Mouse (Mus musculus) G1E (cell line): Measurements from ENCODE around the gene Atad3a. TPM values are rescaled to one million over a fixed set of nuclear protein-coding genes. Genes with fewer than 3 reads are reported as not detected.
A peak's percentile ranks its signal among the peaks of the same experiment; 100 is the strongest.
"Not testable (repeated sequence)": the region's sequence is repeated elsewhere in the genome, so short reads cannot be mapped to it uniquely, and the experiment has no call there.

Source experiments
- ATAC-seq: 2 replicates; pipeline ENCODE4 v1.8.0; 2016; ENCODE audit warnings: mild to moderate bottlenecking; ENCODE audit not compliant: insufficient number of reproducible peaks, poor library complexity, low FRiP score, severe bottlenecking; ENCODE audit errors: extremely low read depth
- DNase-seq: peaks from one replicate; pipeline ENCODE4 v3.0.0; 2012; ENCODE audit warnings: low spot score
- H3K27me3 ChIP-seq: 2 replicates; pipeline ENCODE4 v1.6.1; 2012; ENCODE audit warnings: mild to moderate bottlenecking, low read length, inconsistent platforms; ENCODE audit not compliant: insufficient read depth
- H3K36me3 ChIP-seq: replicated peaks from 2 replicates; pipeline ENCODE3; 2012; ENCODE audit warnings: mild to moderate bottlenecking, inconsistent platforms
- H3K4me1 ChIP-seq: 2 replicates; pipeline ENCODE4 v1.6.1; 2012; ENCODE audit warnings: low read depth, low read length, inconsistent platforms, mixed read lengths; ENCODE audit not compliant: insufficient read depth
- H3K4me3 ChIP-seq: 2 replicates; pipeline ENCODE4 v1.5.1; 2012; ENCODE audit warnings: low read depth, mild to moderate bottlenecking, inconsistent platforms, low read length, moderate library complexity, mixed read lengths
- H3K9me3 ChIP-seq: replicated peaks from 2 replicates; pipeline ENCODE4 v1.6.1; 2012; ENCODE audit warnings: inconsistent platforms
- CTCF ChIP-seq: IDR thresholded peaks from 2 replicates; pipeline ENCODE4 v1.5.1; 2012; ENCODE audit warnings: low read depth, low read length, inconsistent platforms, mixed read lengths
- GATA1 ChIP-seq: IDR thresholded peaks from 2 replicates; pipeline ENCODE4 v1.6.1; 2012; ENCODE audit warnings: borderline replicate concordance, low read length, inconsistent platforms, mixed read lengths
- GATA2 ChIP-seq: IDR thresholded peaks from 2 replicates; pipeline ENCODE4 v1.6.1; 2012; ENCODE audit warnings: low read depth, low read length, inconsistent platforms, borderline replicate concordance
- POLR2AphosphoS5 ChIP-seq: IDR thresholded peaks from 2 replicates; pipeline ENCODE4 v1.6.1; 2012; ENCODE audit warnings: low read depth, low read length, inconsistent platforms; ENCODE audit not compliant: insufficient replicate concordance
- TAL1 ChIP-seq: conservative IDR thresholded peaks from 2 replicates; pipeline ENCODE4 v1.6.1; 2012; ENCODE audit warnings: low read depth, low read length, inconsistent platforms, mixed read lengths
- polyA plus RNA-seq: library from polyadenylated mRNA; stranded (reverse); fragments of >175 nt; gene quantifications from 2 replicates; pipeline ENCODE4 v1.2.3, GENCODE M21; 2012
- total RNA-seq, 2 experiments: library from RNA; stranded (forward) in 1 of 2; stranded (reverse) in 1 of 2; fragments of 200-1000 nt in 1 of 2; fragments of >200 nt in 1 of 2; fragmentation: Nextera tagmentation in 1 of 2; gene quantifications; 2 replicates each; pipeline ENCODE4 v1.2.3; 2014 to 2017

Gene Atad3a
- total and polyA plus RNA-seq, 3 experiments = 61.5 to 65.7 (median 64.6) TPM

- TF ChIP-seq GATA1 = no peak
- TF ChIP-seq POLR2AphosphoS5 = no peak
- no peak for TF ChIP-seq GATA2
- no peak for TF ChIP-seq TAL1
- TF ChIP-seq CTCF = no peak
- Histone ChIP-seq H3K27me3 (peaks cover 50% of the 10 kb centered on the region), H3K4me1 (peaks cover 9% of the 10 kb centered on the region), H3K4me3 (no peak overlapping the region), H3K36me3 (no peaks in the 10 kb centered on the region), H3K9me3 (no peaks in the 10 kb centered on the region)
- ATAC-seq = no peak
- no peak for DNase-seq
Measured at GRCm38 (mm10) chr4:155791240-155791933, 30.5 kb upstream of the Atad3a start.

- DNase-seq (no peak), ATAC-seq (no peak)
- no peak overlapping the region for H3K4me3 ChIP-seq
- TF ChIP-seq POLR2AphosphoS5 (no peak), GATA1 (no peak), TAL1 (no peak), CTCF (no peak)
- H3K36me3 ChIP-seq = no peaks in the 10 kb centered on the region
- H3K27me3 ChIP-seq = peaks cover 44% of the 10 kb centered on the region
- peaks cover 13% of the 10 kb centered on the region for H3K4me1 ChIP-seq
- H3K9me3 ChIP-seq = no peaks in the 10 kb centered on the region
Measured at GRCm38 (mm10) chr4:155790650-155791161, 29.8 kb upstream of the Atad3a start.

- Histone ChIP-seq H3K27me3 (peaks cover 48% of the 10 kb centered on the region), H3K4me3 (no peak within 1 kb of the TSS), H3K9me3 (no peaks in the 10 kb centered on the region), H3K4me1 (peaks cover 19% of the 10 kb centered on the region), H3K36me3 (no peaks in the 10 kb centered on the region)
- TF ChIP-seq POLR2AphosphoS5 (no peak), CTCF (no peak), GATA2 (no peak), TAL1 (no peak), GATA1 (no peak)
- ATAC-seq (no peak), DNase-seq (no peak)
Measured at GRCm38 (mm10) chr4:155790021-155790489, 29.2 kb upstream of the Atad3a start, which contains the start of gene Ankrd65. Ankrd65 (plus strand) TSS chr4:155790439.

- H3K4me1 ChIP-seq = peaks cover 31% of the 10 kb centered on the region
- not testable (repeated sequence) for H3K36me3 ChIP-seq, DNase-seq, H3K4me3 ChIP-seq, ATAC-seq, H3K9me3 ChIP-seq
- peaks cover 50% of the 10 kb centered on the region for H3K27me3 ChIP-seq
Measured at GRCm38 (mm10) chr4:155788833-155789232, 27.9 kb upstream of the Atad3a start.

GRCm38 (mm10) chr4:155788300-155788699 is 27.4 kb upstream of the Atad3a start:
- no peaks in the 10 kb centered on the region for H3K36me3 ChIP-seq
- DNase-seq (no peak), ATAC-seq (no peak)
- H3K9me3 ChIP-seq = no peaks in the 10 kb centered on the region
- H3K27me3 ChIP-seq = peaks cover 53% of the 10 kb centered on the region
- H3K4me1 ChIP-seq = peaks cover 35% of the 10 kb centered on the region
- TF ChIP-seq CTCF (no peak), POLR2AphosphoS5 (no peak), GATA1 (no peak), TAL1 (no peak), GATA2 (no peak)
- no peak overlapping the region for H3K4me3 ChIP-seq

- peak; percentile 48; the same call in 1 of the 2 replicates for ATAC-seq
- Histone ChIP-seq H3K4me1 (peaks cover 31% of the 10 kb centered on the region), H3K4me3 (peak within 1 kb of the TSS; percentile 76)
Measured at GRCm38 (mm10) chr4:155785819-155786218, 24.9 kb upstream of the Atad3a start, which contains the start of gene Tmem88b. Tmem88b (minus strand) TSS chr4:155785874.

More at GRCm38 (mm10) chr4:155785819-155786218, 24.9 kb upstream of the Atad3a start, which contains the start of gene Tmem88b:
- Histone ChIP-seq H3K27me3 (peaks cover 46% of the 10 kb centered on the region), H3K9me3 (no peaks in the 10 kb centered on the region), H3K36me3 (no peaks in the 10 kb centered on the region)
- TF ChIP-seq CTCF (0 out of 2 replicates have a peak, but pooled peaks have one; percentile 19), POLR2AphosphoS5 (no peak)
- DNase-seq = no peak
